In the genomic region with DNA sequence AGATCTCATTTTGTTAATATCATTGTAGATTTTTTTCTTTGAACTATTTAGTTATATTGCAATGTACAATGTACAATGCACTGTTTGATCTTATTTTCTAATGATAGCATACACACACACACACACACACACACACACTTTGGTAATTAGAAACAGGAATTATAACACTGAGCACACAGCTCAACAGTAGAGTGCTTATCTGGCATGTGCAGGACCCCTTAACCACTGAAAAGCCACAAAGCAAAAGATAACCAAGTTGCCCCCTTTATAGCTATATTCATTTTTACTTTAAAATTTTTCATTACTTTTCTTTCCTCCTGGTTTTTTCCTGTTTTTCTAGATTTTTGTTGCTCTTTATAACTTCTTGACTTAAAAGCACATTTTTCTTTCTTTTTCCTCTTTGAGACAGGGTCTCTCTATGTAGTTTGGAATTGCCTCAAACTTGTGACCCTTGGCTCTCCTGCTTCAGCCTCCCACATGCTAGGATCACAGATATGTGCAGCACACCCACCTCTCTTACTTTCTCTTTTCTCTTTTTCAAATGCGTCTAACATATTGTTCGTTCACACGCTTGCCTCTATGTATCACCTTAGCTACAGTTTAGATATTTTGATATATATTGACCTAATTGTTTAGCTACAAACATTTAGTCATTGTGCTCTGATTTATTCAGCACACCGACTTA, we compare ENCODE assay signal across 19 mouse cellular contexts. TPM values are rescaled to one million over a fixed set of nuclear protein-coding genes. Genes with fewer than 3 reads are reported as not detected.
"Had no signal": no experiment of that assay in that cellular context is flagged by ENCODE, and none has a peak within 500 bp of the region (broad histone marks: within the 10 kb centered on the region; RNA-seq: fewer than 3 reads in every experiment).

No protein-coding gene starts in this region.

- DNase-seq: kidney, adult 2 months; kidney, postnatal 14 days; left cerebral cortex, postnatal 4 days; lung, adult 18-20 months; midbrain, embryonic 14.5 days; thymus, adult 18-20 months; thymus, postnatal 14 days had no signal

- ATAC-seq: intestine, embryonic 16.5 days had no signal

- H3K4me3 ChIP-seq: kidney, embryonic 15.5 days; limb, embryonic 13.5 days; midbrain, embryonic 10.5 days; neural tube, embryonic 12.5 days had no signal

- H3K9me3 ChIP-seq: kidney, embryonic 15.5 days; limb, embryonic 13.5 days; midbrain, embryonic 10.5 days; neural tube, embryonic 12.5 days had no signal

- H3K27ac ChIP-seq: kidney, embryonic 15.5 days; limb, embryonic 13.5 days; midbrain, embryonic 10.5 days; neural tube, embryonic 12.5 days had no signal

- H3K4me2 ChIP-seq: kidney, embryonic 15.5 days; limb, embryonic 13.5 days; neural tube, embryonic 12.5 days had no signal

- H3K9ac ChIP-seq: kidney, embryonic 15.5 days; limb, embryonic 13.5 days; neural tube, embryonic 12.5 days had no signal

- H3K4me1 ChIP-seq: kidney, embryonic 15.5 days; limb, embryonic 13.5 days; midbrain, embryonic 10.5 days; neural tube, embryonic 12.5 days had no signal

- H3K27me3 ChIP-seq: kidney, embryonic 15.5 days; limb, embryonic 13.5 days; neural tube, embryonic 12.5 days had no signal

RNA-seq across cellular contexts. Expression of a gene that starts 42.6 kb away (rescaled TPM):
- total RNA-seq: monocyte, adult 5-6 weeks; neutrophil, adult 5-6 weeks had no signal

RNA-seq across cellular contexts. Expression of a gene that starts 59.3 kb away (rescaled TPM):
- total RNA-seq: layer of hippocampus, postnatal 14 days; left cerebral cortex, adult 18-20 months; left cerebral cortex, postnatal 10 days; left cerebral cortex, postnatal 4 days; neutrophil, adult 5-6 weeks had no signal
- polyA plus RNA-seq: intestine, embryonic 16.5 days; kidney, adult 2 months; large intestine, adult 2 months; stomach, embryonic 14.5 days had no signal
